Mouse (Mus musculus): ENCODE measurements around the gene Rasgrf1. TPM values are rescaled to one million over a fixed set of nuclear protein-coding genes. Genes with fewer than 3 reads are reported as not detected.

The Rasgrf1 gene
- polyA plus RNA-seq, 1 experiment, result not detected

DNA sequence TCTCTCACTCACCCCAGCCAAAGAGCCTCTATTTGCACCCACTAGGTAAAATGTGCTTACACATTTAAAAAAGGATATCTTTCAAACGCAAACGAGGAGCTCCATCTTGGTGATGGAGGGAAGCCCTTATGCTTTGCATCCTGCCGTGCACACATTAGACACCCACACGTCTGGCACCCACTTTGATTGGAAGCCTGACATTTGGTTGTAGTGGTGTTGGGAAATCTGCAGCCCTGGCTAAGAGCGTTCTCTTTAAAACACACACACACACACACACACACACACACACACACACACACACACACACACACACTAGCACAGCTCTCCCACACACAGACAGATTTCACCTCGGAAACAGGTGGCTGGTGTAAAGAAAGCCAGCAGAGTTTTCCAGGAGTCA is 111.2 kb downstream of the Rasgrf1 start:
- no peak overlapping the region for H3K27ac ChIP-seq (ENCODE audit: insufficient read depth, low read length)
- no peaks in the 10 kb centered on the region for H3K27me3 ChIP-seq (ENCODE audit: control insufficient read depth, insufficient read depth, low read length, poor library complexity, severe bottlenecking)
- no peak overlapping the region for H3K9ac ChIP-seq (ENCODE audit: low read depth, poor library complexity, severe bottlenecking)
- TF ChIP-seq POLR2A (IDR thresholded peaks at IDR 0.05; ENCODE audit: insufficient read depth, low read length), result no peak
- TF ChIP-seq EP300 (IDR thresholded peaks at IDR 0.05; ENCODE audit: insufficient read depth, low read depth, low read length), result no peak
- no peak for TF ChIP-seq CTCF (IDR thresholded peaks at IDR 0.05; ENCODE audit: low read depth, low read length)
- no peaks in the 10 kb centered on the region for H3K36me3 ChIP-seq (ENCODE audit: control insufficient read depth, insufficient read depth, low read length, poor library complexity, severe bottlenecking)
- H3K9me3 ChIP-seq (replicated peaks; ENCODE audit: control insufficient read depth, insufficient read depth, low read length, poor library complexity, severe bottlenecking), result no peaks in the 10 kb centered on the region
- H3K4me3 ChIP-seq (ENCODE audit: low read depth, low read length), result no peak overlapping the region
- H3K4me1 ChIP-seq (ENCODE audit: control insufficient read depth, insufficient read depth, low read length), result no peaks in the 10 kb centered on the region

DNA sequence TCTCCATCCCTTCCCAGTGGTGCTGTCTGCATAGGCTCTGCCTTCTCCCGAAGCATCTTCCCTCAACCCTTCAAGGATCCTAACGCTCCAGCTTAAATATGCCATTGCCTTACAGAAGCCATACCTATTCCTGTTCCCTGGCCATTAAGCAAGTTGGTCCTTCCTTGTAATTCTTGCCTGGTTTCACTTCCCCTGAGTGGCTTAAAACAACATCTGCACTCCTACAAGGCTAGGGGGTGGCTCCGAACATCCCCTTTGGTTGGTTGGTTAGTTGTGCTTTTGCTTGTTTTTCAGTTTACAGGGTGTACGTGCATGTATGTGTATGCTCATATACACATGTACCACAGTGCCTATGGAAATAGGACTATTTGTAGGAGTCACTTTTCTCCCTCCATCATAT is 111.7 kb downstream of the Rasgrf1 start:
- Histone ChIP-seq H3K4me1 (ENCODE audit: control insufficient read depth, insufficient read depth, low read length) (no peaks in the 10 kb centered on the region), H3K27ac (ENCODE audit: insufficient read depth, low read length) (no peak overlapping the region), H3K9me3 (replicated peaks; ENCODE audit: control insufficient read depth, insufficient read depth, low read length, poor library complexity, severe bottlenecking) (no peaks in the 10 kb centered on the region), H3K4me3 (ENCODE audit: low read depth, low read length) (no peak overlapping the region), H3K27me3 (ENCODE audit: control insufficient read depth, insufficient read depth, low read length, poor library complexity, severe bottlenecking) (no peaks in the 10 kb centered on the region), H3K9ac (ENCODE audit: low read depth, poor library complexity, severe bottlenecking) (no peak overlapping the region), H3K36me3 (ENCODE audit: control insufficient read depth, insufficient read depth, low read length, poor library complexity, severe bottlenecking) (no peaks in the 10 kb centered on the region)
- no peak for TF ChIP-seq CTCF (IDR thresholded peaks at IDR 0.05; ENCODE audit: low read depth, low read length)
- TF ChIP-seq EP300 (IDR thresholded peaks at IDR 0.05; ENCODE audit: insufficient read depth, low read depth, low read length), result no peak
- no peak for TF ChIP-seq POLR2A (IDR thresholded peaks at IDR 0.05; ENCODE audit: insufficient read depth, low read length)

DNA sequence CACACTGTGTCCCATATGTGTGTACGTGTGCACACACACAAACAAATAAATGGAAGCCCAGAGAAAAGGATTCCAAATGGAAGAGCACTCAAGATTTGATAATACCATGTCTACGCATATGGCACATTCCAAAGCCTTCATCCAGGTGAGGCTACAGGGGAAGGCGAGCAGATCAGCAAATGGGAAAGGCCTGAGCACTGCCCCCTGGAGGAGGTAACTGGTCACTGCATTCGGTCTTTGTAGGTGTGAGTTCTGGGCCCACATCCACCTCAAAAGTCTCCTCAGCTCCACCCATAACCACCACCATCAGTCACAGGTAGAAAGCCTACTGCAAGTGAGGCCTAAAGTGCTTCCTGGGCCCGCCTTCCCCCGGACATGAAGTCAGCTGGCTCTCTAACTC is 118.0 kb downstream of the Rasgrf1 start:
- Histone ChIP-seq H3K4me3 (ENCODE audit: low read depth, low read length) (no peak overlapping the region), H3K27me3 (ENCODE audit: control insufficient read depth, insufficient read depth, low read length, poor library complexity, severe bottlenecking) (no peaks in the 10 kb centered on the region), H3K9ac (ENCODE audit: low read depth, poor library complexity, severe bottlenecking) (no peak overlapping the region), H3K27ac (ENCODE audit: insufficient read depth, low read length) (no peak overlapping the region), H3K4me1 (ENCODE audit: control insufficient read depth, insufficient read depth, low read length) (no peaks in the 10 kb centered on the region), H3K36me3 (ENCODE audit: control insufficient read depth, insufficient read depth, low read length, poor library complexity, severe bottlenecking) (no peaks in the 10 kb centered on the region), H3K9me3 (replicated peaks; ENCODE audit: control insufficient read depth, insufficient read depth, low read length, poor library complexity, severe bottlenecking) (no peaks in the 10 kb centered on the region)
- peak; percentile 42 for TF ChIP-seq CTCF (IDR thresholded peaks at IDR 0.05; ENCODE audit: low read depth, low read length)
- no peak for TF ChIP-seq POLR2A (IDR thresholded peaks at IDR 0.05; ENCODE audit: insufficient read depth, low read length)

DNA sequence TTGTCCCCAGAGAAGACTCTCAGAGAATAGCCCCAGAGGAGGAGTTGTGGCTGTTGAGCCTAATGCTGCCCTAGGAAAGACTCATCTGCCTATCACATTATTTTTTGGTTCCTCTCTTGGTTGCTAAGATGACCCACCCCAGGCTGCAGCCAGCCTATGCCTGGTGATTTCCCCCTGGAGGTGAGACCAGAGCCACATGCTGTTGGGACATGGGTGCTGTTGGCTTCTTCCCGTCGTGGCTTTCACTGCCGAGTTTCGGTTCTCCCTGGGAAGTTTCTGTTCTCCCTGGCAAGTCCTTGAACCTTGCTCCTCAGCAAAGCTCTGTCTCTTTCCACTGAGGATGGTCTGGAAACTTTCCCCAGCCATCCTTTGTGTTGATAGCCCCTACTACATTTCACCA is 124.2 kb downstream of the Rasgrf1 start:
- Histone ChIP-seq H3K4me1 (ENCODE audit: control insufficient read depth, insufficient read depth, low read length) (no peaks in the 10 kb centered on the region), H3K4me3 (ENCODE audit: low read depth, low read length) (no peak overlapping the region), H3K36me3 (ENCODE audit: control insufficient read depth, insufficient read depth, low read length, poor library complexity, severe bottlenecking) (no peaks in the 10 kb centered on the region), H3K9me3 (replicated peaks; ENCODE audit: control insufficient read depth, insufficient read depth, low read length, poor library complexity, severe bottlenecking) (peaks cover 7% of the 10 kb centered on the region), H3K27ac (ENCODE audit: insufficient read depth, low read length) (no peak overlapping the region), H3K9ac (ENCODE audit: low read depth, poor library complexity, severe bottlenecking) (no peak overlapping the region), H3K27me3 (ENCODE audit: control insufficient read depth, insufficient read depth, low read length, poor library complexity, severe bottlenecking) (no peaks in the 10 kb centered on the region)
- TF ChIP-seq CTCF (IDR thresholded peaks at IDR 0.05; ENCODE audit: low read depth, low read length), result no peak
- no peak for TF ChIP-seq POLR2A (IDR thresholded peaks at IDR 0.05; ENCODE audit: insufficient read depth, low read length)
- no peak for TF ChIP-seq EP300 (IDR thresholded peaks at IDR 0.05; ENCODE audit: insufficient read depth, low read depth, low read length)

DNA sequence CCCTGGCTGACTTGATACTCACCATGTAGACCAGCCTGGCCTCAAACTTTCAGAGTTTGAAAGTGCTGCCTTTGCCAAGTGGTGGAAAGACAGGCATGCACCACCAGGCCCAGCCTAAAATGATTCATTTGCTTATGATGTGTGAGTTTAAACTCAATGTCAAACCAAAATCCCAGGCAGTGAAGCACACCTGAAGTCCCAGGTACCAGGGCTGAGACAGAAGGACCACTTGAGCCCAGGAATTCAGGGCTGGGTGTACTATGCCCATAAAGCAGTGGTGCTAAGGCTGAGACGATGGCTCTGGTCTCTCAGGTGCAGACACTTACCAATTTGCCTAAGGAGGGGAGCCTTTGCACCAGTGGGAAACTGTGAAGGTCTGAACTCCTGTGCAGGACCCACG is 125.5 kb downstream of the Rasgrf1 start:
- Histone ChIP-seq H3K4me1 (ENCODE audit: control insufficient read depth, insufficient read depth, low read length) (no peaks in the 10 kb centered on the region), H3K9me3 (replicated peaks; ENCODE audit: control insufficient read depth, insufficient read depth, low read length, poor library complexity, severe bottlenecking) (peaks cover 7% of the 10 kb centered on the region), H3K4me3 (ENCODE audit: low read depth, low read length) (no peak overlapping the region), H3K9ac (ENCODE audit: low read depth, poor library complexity, severe bottlenecking) (no peak overlapping the region), H3K27ac (ENCODE audit: insufficient read depth, low read length) (no peak overlapping the region), H3K27me3 (ENCODE audit: control insufficient read depth, insufficient read depth, low read length, poor library complexity, severe bottlenecking) (no peaks in the 10 kb centered on the region), H3K36me3 (ENCODE audit: control insufficient read depth, insufficient read depth, low read length, poor library complexity, severe bottlenecking) (no peaks in the 10 kb centered on the region)
- no peak for TF ChIP-seq POLR2A (IDR thresholded peaks at IDR 0.05; ENCODE audit: insufficient read depth, low read length)
- no peak for TF ChIP-seq EP300 (IDR thresholded peaks at IDR 0.05; ENCODE audit: insufficient read depth, low read depth, low read length)
- no peak for TF ChIP-seq CTCF (IDR thresholded peaks at IDR 0.05; ENCODE audit: low read depth, low read length)

DNA sequence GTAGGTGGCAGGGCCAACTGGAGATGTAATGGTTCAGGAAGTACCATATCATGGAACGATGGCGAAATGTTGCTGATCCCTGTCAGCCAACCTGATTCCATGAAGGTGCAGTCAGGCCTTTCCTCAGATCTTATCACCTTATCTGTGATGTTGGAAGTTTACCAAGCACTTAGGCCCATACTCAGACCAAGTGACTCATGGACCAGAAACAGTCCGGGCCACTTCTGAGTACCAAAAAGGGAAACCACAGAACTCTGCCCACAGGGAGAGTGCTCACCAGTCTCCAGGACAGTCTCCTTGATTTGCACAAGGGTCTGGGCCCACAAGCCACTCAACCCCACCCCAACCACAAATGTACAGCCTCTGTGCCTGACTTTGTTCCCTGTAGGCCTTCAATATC is 126.1 kb downstream of the Rasgrf1 start:
- Histone ChIP-seq H3K36me3 (ENCODE audit: control insufficient read depth, insufficient read depth, low read length, poor library complexity, severe bottlenecking) (no peaks in the 10 kb centered on the region), H3K9ac (ENCODE audit: low read depth, poor library complexity, severe bottlenecking) (no peak overlapping the region), H3K4me1 (ENCODE audit: control insufficient read depth, insufficient read depth, low read length) (no peaks in the 10 kb centered on the region), H3K4me3 (ENCODE audit: low read depth, low read length) (no peak overlapping the region), H3K9me3 (replicated peaks; ENCODE audit: control insufficient read depth, insufficient read depth, low read length, poor library complexity, severe bottlenecking) (peaks cover 7% of the 10 kb centered on the region), H3K27me3 (ENCODE audit: control insufficient read depth, insufficient read depth, low read length, poor library complexity, severe bottlenecking) (no peaks in the 10 kb centered on the region), H3K27ac (ENCODE audit: insufficient read depth, low read length) (no peak overlapping the region)
- TF ChIP-seq CTCF (IDR thresholded peaks at IDR 0.05; ENCODE audit: low read depth, low read length), result no peak
- TF ChIP-seq POLR2A (IDR thresholded peaks at IDR 0.05; ENCODE audit: insufficient read depth, low read length), result no peak
- no peak for TF ChIP-seq EP300 (IDR thresholded peaks at IDR 0.05; ENCODE audit: insufficient read depth, low read depth, low read length)

Data from ES-Bruce4 (cell line).